Mouse (Mus musculus): Measurements from ENCODE around the gene Cabp1. TPM values are rescaled to one million over a fixed set of nuclear protein-coding genes. Genes with fewer than 3 reads are reported as not detected.

The Cabp1 gene
- polyA plus RNA-seq, 1 experiment from 2014 or later = 2.1 TPM

- Histone ChIP-seq H3K36me3 (no peaks in the 10 kb centered on the region), H3K4me3 (no peak overlapping the region), H3K27ac (no peak overlapping the region), H3K4me1 (peaks cover 24% of the 10 kb centered on the region), H3K4me2 (no peak overlapping the region), H3K27me3 (peaks cover 31% of the 10 kb centered on the region; the same call in 1 of the 2 replicates), H3K9ac (no peak overlapping the region), H3K9me3 (no peaks in the 10 kb centered on the region)
- WGBS = 55% methylated on average over 5 of the region's 5 CpGs
- no peak for ATAC-seq (ENCODE audit: borderline replicate concordance, extremely low read depth, low FRiP score, low TSS enrichment)
Observed at GRCm38 (mm10) chr5:115207244-115207643, 13.1 kb upstream of the Cabp1 start.

GRCm38 (mm10) chr5:115204562-115205311, 10.6 kb upstream of the Cabp1 start:
- H3K9ac ChIP-seq = peak overlapping the region; percentile 19
- H3K4me3 ChIP-seq = peak overlapping the region; percentile 31
- peaks cover 31% of the 10 kb centered on the region for H3K27me3 ChIP-seq
- H3K4me2 ChIP-seq = peak overlapping the region; percentile 57
- no peaks in the 10 kb centered on the region for H3K9me3 ChIP-seq
- ATAC-seq (ENCODE audit: borderline replicate concordance, extremely low read depth, low FRiP score, low TSS enrichment) = peak; percentile 69; the same call in 1 of the 2 replicates
- peaks cover 24% of the 10 kb centered on the region for H3K4me1 ChIP-seq
- 4% methylated on average over 31 of the region's 31 CpGs for WGBS
- H3K27ac ChIP-seq = no peak overlapping the region
- no peaks in the 10 kb centered on the region for H3K36me3 ChIP-seq

DNA sequence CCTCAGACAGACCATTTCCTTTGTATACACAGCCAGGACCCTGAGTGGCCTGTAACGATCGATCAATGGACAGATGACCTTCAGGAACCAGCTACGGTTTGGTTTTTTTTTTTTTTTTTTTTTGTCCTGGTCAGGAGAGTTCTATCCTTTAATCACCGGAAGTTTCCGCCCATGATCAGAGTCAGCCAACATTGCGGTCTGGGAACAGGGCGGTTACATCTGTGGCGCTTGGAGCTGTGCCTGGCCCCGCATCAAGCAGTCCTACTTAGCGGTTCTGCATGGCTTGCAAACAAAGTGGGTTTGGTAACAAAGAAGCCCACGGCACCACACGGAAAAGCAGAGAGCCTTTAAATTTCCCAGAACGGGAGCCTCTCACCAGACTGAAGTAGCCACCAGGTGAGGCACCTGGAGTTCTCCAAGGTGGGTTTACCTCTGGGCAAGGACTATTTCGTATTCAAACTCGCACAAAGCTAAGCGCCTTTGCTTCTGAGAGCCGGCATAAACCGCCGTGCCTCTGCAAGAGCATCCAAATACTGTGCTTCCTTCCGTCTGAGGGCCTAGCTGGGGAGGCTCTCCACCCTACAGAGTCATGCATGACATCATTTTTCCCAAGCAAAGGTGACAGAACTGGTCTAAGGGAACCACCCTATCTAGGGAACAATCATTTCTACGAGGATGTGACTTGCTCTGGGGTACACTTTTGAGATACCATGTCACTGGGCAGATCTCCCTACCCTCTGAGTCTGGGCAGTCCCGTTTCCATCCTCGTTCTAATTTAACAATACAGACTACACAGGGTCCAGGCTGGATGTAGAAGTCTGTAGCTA, 9.8 kb upstream of the Cabp1 start:
- H3K4me3 ChIP-seq = peak overlapping the region; percentile 31
- H3K4me2 ChIP-seq = peak overlapping the region; percentile 57
- H3K36me3 ChIP-seq = no peaks in the 10 kb centered on the region
- peaks cover 24% of the 10 kb centered on the region for H3K4me1 ChIP-seq
- H3K9ac ChIP-seq = 0 out of 2 replicates have a peak overlapping the region, but pooled peaks have one; percentile 19
- peak; percentile 51; the same call in 1 of the 2 replicates for ATAC-seq (ENCODE audit: borderline replicate concordance, extremely low read depth, low FRiP score, low TSS enrichment)
- peaks cover 31% of the 10 kb centered on the region for H3K27me3 ChIP-seq
- H3K27ac ChIP-seq = no peak overlapping the region
- WGBS = 6% methylated on average over 23 of the region's 23 CpGs
- H3K9me3 ChIP-seq = no peaks in the 10 kb centered on the region

GRCm38 (mm10) chr5:115194626-115195221, 543 bp upstream of the Cabp1 start:
- H3K9ac ChIP-seq = no peak overlapping the region
- ATAC-seq (ENCODE audit: borderline replicate concordance, extremely low read depth, low FRiP score, low TSS enrichment) = peak; percentile 16; the same call in 1 of the 2 replicates
- 5% methylated on average over 12 of the region's 12 CpGs for WGBS

GRCm38 (mm10) chr5:115193226-115193625, 955 bp downstream of the Cabp1 start:
- peaks cover 25% of the 10 kb centered on the region for H3K4me1 ChIP-seq
- no peaks in the 10 kb centered on the region for H3K36me3 ChIP-seq
- under 1% methylated on average over 34 of the region's 34 CpGs for WGBS
- H3K27ac ChIP-seq = no peak overlapping the region
- peaks cover 74% of the 10 kb centered on the region for H3K27me3 ChIP-seq
- peak overlapping the region; percentile 41; the same call in 1 of the 2 replicates for H3K9ac ChIP-seq
- no peaks in the 10 kb centered on the region for H3K9me3 ChIP-seq
- peak overlapping the region; percentile 51 for H3K4me3 ChIP-seq
- peak; percentile 12; the same call in 1 of the 2 replicates for ATAC-seq (ENCODE audit: borderline replicate concordance, extremely low read depth, low FRiP score, low TSS enrichment)
- H3K4me2 ChIP-seq = peak overlapping the region; percentile 100

More at GRCm38 (mm10) chr5:115194626-115195221, 543 bp upstream of the Cabp1 start:
- peak overlapping the region; percentile 100 for H3K4me2 ChIP-seq
- H3K9me3 ChIP-seq = no peaks in the 10 kb centered on the region
- H3K4me3 ChIP-seq = peak overlapping the region; percentile 51
- H3K27me3 ChIP-seq = peaks cover 67% of the 10 kb centered on the region
- no peaks in the 10 kb centered on the region for H3K36me3 ChIP-seq
- H3K27ac ChIP-seq = no peak overlapping the region
- H3K4me1 ChIP-seq = peaks cover 25% of the 10 kb centered on the region

DNA sequence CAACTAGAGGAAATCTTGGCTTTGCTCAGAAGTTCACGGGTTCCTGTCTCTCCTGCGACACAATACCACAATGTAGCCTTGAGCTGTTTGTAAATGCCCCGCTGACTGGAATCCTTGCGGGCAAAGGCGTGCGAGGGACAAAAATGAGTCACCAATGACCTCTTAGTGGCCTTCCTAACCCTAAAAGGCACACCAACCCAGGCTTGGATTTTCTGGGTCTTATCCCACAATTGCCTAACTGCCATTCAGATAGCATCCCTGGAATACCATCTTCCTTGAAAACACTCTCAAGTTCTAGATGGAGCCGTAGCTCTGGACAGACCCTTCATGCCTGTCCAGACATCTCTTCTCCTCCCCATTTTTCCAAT, 1.4 kb downstream of the Cabp1 start:
- 15% methylated on average over 7 of the region's 7 CpGs for WGBS
- no peaks in the 10 kb centered on the region for H3K36me3 ChIP-seq
- no peak overlapping the region for H3K9ac ChIP-seq

DNA sequence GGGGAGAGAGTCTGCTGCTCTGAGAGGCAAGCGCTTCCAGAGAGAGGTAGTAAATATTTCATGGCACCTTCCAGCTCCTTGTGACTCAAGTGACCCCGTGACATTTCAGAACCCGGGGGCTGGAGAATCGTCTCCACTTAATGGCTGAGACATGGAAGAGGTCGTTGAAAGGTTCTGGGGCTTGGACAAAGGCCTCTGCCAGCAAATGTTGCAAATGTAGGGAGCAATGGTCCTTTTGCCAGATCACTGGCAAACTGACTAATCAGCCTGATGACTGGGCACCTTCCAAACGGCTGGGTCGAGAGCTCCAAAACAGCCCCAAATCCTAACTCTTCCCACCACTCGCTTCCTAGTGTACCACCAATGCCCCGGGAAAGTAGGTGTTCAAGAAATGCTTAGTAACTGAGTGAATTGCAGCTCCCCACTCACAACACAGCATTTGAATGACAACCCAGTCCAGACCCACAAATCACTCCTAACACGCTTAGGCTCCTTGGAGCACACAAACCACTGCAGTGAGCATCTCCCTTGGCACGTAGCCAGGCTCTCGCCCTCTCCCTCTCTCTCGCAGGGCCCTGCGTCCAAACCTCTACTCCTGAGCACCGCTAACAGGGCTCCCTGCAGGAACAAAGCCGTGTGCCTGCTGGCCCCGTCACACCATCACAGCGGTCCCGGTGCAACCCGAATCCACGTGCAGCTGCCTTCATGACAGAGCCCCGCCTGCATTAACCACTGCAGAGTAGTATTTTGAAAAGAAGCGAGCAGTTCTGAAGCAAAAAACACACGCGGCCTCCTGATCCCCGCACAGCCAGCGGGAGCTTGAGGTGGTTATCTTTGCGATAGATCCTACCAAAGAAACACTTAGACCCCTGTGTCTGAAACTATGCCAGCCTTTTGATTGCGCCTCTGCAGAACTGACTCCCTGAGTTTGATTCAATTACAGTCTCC, 2.0 kb downstream of the Cabp1 start:
- Histone ChIP-seq H3K9me3 (no peaks in the 10 kb centered on the region), H3K4me1 (peaks cover 33% of the 10 kb centered on the region), H3K36me3 (no peaks in the 10 kb centered on the region), H3K4me3 (no peak overlapping the region), H3K27me3 (peaks cover 77% of the 10 kb centered on the region), H3K4me2 (no peak overlapping the region), H3K27ac (no peak overlapping the region), H3K9ac (no peak overlapping the region)
- 11% methylated on average over 29 of the region's 29 CpGs for WGBS
- ATAC-seq (ENCODE audit: borderline replicate concordance, extremely low read depth, low FRiP score, low TSS enrichment) = no peak

More for the DNA sequence above, 1.4 kb downstream of the Cabp1 start:
- no peak for ATAC-seq (ENCODE audit: borderline replicate concordance, extremely low read depth, low FRiP score, low TSS enrichment)
- H3K9me3 ChIP-seq = no peaks in the 10 kb centered on the region
- peaks cover 75% of the 10 kb centered on the region for H3K27me3 ChIP-seq
- peak overlapping the region; percentile 51 for H3K4me3 ChIP-seq
- H3K4me1 ChIP-seq = peaks cover 27% of the 10 kb centered on the region
- peak overlapping the region; percentile 100 for H3K4me2 ChIP-seq
- H3K27ac ChIP-seq = no peak overlapping the region

DNA sequence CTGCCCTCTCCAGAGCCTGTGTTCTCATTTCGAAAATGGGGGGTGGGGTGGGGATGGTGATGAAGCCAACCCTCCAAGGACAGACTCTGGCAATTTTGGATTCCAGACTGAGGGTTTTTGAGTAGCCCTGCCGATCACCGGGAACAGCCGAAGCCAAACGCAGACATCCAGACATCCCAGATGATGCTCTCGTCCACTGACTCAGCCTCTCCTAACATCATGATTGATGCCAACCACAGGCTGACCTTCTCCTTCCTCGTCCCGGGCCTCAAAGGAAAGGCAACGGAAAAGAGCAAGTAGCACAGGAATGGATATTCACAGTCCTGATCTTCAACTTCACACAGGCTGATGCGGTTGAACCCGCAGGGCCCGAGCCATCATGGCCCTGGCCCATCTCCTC, 4.1 kb downstream of the Cabp1 start:
- WGBS = 70% methylated on average over 12 of the region's 12 CpGs
- H3K4me2 ChIP-seq = no peak overlapping the region
- H3K9ac ChIP-seq = no peak overlapping the region
- H3K4me3 ChIP-seq = no peak overlapping the region
- no peaks in the 10 kb centered on the region for H3K9me3 ChIP-seq
- H3K27me3 ChIP-seq = peaks cover 73% of the 10 kb centered on the region
- peaks cover 44% of the 10 kb centered on the region for H3K4me1 ChIP-seq
- H3K27ac ChIP-seq = no peak overlapping the region
- H3K36me3 ChIP-seq = no peaks in the 10 kb centered on the region
- ATAC-seq (ENCODE audit: borderline replicate concordance, extremely low read depth, low FRiP score, low TSS enrichment) = no peak

DNA sequence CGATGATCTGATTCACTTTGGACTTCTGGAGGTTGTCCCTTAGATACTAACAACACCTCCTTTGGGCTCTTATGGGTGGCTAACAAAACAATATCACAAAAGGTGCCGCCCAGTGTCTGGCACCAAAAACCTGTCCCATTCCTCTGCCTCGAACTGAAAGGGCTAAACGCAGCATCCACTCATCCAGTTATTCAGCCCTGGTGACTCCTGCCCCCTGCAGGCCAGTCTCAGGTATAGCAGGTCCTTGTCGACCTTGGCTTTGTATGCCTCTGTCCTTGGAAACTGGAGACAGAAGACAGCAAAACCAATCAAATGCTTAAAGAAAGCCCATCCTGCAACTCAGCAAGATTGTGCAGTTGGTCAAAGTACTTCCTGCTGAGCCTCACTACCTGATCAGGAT, 5.4 kb downstream of the Cabp1 start:
- 51% methylated on average over 5 of the region's 5 CpGs for WGBS
- H3K4me3 ChIP-seq = no peak overlapping the region
- no peaks in the 10 kb centered on the region for H3K9me3 ChIP-seq
- ATAC-seq (ENCODE audit: borderline replicate concordance, extremely low read depth, low FRiP score, low TSS enrichment) = no peak
- peaks cover 60% of the 10 kb centered on the region for H3K27me3 ChIP-seq
- no peak overlapping the region for H3K27ac ChIP-seq
- H3K4me2 ChIP-seq = no peak overlapping the region
- peaks cover 38% of the 10 kb centered on the region for H3K4me1 ChIP-seq
- no peaks in the 10 kb centered on the region for H3K36me3 ChIP-seq
- no peak overlapping the region for H3K9ac ChIP-seq

- peaks cover 46% of the 10 kb centered on the region for H3K27me3 ChIP-seq
- H3K4me3 ChIP-seq = peak overlapping the region; percentile 9; the same call in 1 of the 2 replicates
- peak overlapping the region; percentile 72 for H3K27ac ChIP-seq
- H3K4me2 ChIP-seq = peak overlapping the region; percentile 44
- no peaks in the 10 kb centered on the region for H3K9me3 ChIP-seq
- 19% methylated on average over 26 of the region's 26 CpGs for WGBS
- no peak overlapping the region for H3K9ac ChIP-seq
- ATAC-seq (ENCODE audit: borderline replicate concordance, extremely low read depth, low FRiP score, low TSS enrichment) = peak; percentile 81
- peaks cover 34% of the 10 kb centered on the region for H3K4me1 ChIP-seq
- no peaks in the 10 kb centered on the region for H3K36me3 ChIP-seq
Observed at GRCm38 (mm10) chr5:115187188-115188131, 6.7 kb downstream of the Cabp1 start.

Data from lung, embryonic 15.5 days (tissue).